Mouse (Mus musculus) layer of hippocampus, adult 11-12 months (tissue): ENCODE results near the gene H3f3a.

ENCODE experiments used
- DNase-seq: peaks from one replicate; pipeline ENCODE4 v3.0.0; 2022; ENCODE audit warnings: low spot score

The H3f3a gene

DNA sequence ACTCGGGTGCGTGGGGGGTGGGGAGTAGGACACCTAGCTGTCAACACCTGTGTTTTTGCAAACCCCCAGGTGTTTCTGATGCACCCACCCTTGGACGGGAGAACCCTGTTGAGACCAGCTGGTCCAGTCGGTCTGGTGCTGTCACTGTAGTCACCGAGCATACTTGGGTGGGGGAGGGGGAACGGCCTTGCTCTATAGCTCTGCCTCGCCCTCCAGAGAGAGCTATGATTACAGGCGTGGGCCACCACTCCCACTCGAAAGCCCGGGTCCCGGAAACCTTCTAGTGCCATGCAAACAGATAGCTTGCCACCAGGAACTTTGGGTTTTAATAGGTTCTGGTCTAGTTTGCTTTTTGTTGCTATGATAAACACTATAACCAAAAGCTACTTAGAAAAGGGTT, 51.6 kb downstream of the H3f3a start:
- DNase-seq = no peak

DNA sequence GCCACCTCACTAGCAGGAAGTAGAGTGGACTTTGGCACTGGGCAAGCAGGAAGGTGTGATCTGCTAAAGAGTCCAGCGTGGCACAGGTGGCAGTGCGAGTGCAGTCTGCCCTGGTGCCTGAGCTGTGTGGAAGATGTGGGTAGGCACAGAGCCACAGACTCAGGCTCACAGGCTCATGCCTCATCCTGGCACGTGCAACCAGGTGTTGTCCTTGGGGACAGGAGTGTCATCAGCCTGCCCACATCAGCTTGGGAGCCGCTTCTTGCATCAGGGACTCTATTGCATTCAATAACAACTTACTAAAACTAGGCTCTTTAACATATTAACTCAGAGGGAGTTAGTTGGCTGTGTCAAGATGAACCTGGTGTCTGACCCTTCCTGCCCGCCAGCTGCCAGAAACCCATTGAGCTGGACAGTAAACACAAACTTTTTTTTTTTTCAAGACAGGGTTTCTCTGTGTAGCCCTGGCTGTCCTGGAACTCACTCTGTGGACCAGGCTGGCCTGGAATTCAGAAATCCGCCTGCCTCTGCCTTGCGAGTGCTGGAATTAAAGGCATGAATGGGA, 55.7 kb downstream of the H3f3a start:
- no peak for DNase-seq

DNA sequence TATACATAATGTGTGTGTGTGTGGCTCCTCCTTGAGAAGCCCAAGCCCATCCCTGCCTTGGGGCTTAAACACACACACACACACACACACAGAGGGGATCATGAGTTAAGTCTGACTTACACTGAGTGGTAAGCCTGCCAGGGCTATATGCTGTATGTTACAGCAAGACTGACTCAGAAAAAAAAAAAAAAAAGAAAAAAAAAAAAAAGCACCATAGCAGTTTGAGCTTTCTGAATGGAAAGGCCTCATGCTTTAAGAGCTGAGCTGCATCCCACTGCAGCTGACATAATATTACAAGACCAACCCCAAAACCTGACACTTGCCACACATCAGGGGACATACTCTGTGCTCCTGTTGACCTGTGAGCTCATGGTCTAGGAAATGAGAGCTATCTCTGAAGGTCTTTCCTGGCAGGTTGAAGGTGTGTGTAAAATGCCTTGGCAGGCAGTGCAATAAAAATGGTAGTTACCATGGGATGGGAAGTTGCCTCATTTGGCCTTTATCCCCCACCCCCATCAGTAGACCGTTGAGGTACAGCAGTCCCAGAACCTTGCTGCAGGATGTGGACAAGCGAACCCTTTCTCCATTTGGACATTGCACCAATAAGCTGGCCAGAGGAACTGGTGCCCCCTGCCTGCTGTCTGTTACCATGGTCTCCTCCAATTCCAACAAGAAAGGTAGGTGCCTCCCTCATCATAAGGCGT, 56.3 kb downstream of the H3f3a start:
- no peak for DNase-seq

DNA sequence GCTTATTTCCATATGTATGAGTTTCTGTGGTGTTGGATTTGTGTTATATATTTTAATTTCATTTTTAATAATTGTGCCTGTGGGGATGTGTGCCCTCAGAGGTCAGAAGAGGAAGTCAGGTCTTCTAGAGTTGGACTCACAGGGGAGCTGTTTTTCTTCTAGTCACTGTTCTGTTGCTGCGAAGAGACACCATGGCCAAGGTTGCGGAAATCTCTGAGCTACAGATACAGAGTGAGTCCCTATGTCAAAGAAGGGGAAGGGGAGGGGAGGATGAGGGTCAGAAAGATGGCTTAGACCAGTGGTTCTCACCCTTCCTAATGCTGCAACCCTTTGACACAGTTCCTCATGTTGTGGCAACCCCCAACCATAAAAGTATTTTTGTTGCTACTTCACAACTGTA, 57.0 kb downstream of the H3f3a start:
- no peak for DNase-seq

DNA sequence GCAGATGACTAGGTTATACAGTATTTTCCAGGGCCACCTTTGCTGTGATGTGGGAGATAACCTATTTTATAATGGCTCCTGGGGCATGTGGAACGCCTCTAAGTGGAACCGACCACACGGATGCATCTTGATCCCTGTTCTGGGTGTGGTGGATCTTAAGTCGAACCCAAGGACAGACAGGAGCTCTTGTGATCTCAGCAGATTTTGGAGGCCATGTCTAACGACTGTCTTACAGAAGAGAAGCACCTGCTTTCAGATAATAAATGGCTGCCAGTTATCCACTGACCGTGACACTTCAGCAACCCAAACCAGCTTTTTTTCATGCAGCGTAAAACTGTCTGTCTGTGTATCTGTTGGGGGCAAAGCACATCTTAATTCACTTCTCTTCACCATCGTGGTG, 59.4 kb downstream of the H3f3a start:
- DNase-seq = no peak

DNA sequence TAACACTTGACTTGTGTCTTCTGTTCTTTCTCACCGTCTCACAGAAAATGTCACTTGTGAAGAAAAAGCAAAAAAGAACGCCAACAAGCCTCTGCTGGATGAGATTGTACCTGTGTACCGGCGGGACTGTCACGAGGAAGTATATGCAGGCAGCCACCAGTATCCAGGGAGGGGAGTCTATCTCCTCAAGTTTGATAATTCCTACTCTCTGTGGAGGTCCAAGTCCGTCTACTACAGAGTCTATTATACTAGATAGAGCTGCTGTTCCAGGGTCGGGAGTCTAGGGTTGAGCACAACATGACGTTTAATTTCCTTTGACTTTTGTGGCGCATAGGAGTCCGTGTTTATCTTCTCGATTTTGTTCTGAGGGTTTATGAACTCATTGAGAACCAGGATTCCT, 61.6 kb downstream of the H3f3a start:
- DNase-seq = no peak
